Mouse (Mus musculus) neural tube, embryonic 11.5 days (tissue): ENCODE measurements around the gene Dohh. TPM values are rescaled to one million over a fixed set of nuclear protein-coding genes. Genes with fewer than 3 reads are reported as not detected.

Experiments
- ATAC-seq: fragments of 200-750 bp; cut with Nextera tagmentation; 2 replicates; pipeline ENCODE4 v1.8.0; 2017; ENCODE audit warnings: moderate number of reproducible peaks, mild to moderate bottlenecking, moderate TSS enrichment, moderate library complexity; ENCODE audit not compliant: insufficient read depth, low FRiP score, low TSS enrichment
- DNase-seq: peaks from one replicate; pipeline ENCODE4 v3.0.0-alpha.2; 2015; ENCODE audit warnings: low spot score
- H3K27ac ChIP-seq: fragments of 300-500 bp; sonication (generic); 2 replicates; pipeline ENCODE4 v1.5.1; 2014; ENCODE audit warnings: low read depth, mild to moderate bottlenecking, low read length
- H3K27me3 ChIP-seq: fragments of 300-500 bp; sonication (generic); 2 replicates; pipeline ENCODE4 v1.6.1; 2014; ENCODE audit warnings: mild to moderate bottlenecking, low read length, mixed read lengths; ENCODE audit not compliant: control insufficient read depth, insufficient read depth
- H3K36me3 ChIP-seq: fragments of 300-500 bp; sonication (generic); 2 replicates; pipeline ENCODE4 v1.6.1; 2014; ENCODE audit warnings: mild to moderate bottlenecking, low read length, moderate library complexity, mixed read lengths; ENCODE audit not compliant: control insufficient read depth, insufficient read depth
- H3K4me1 ChIP-seq: fragments of 300-500 bp; sonication (generic); 2 replicates; pipeline ENCODE4 v1.6.1; 2014; ENCODE audit warnings: low read length, mixed read lengths; ENCODE audit not compliant: control insufficient read depth, insufficient read depth
- H3K4me2 ChIP-seq: fragments of 300-500 bp; sonication (generic); 2 replicates; pipeline ENCODE4 v1.6.1; 2014; ENCODE audit warnings: low read depth, mild to moderate bottlenecking, moderate library complexity
- H3K4me3 ChIP-seq: fragments of 300-500 bp; sonication (generic); 2 replicates; pipeline ENCODE4 v1.5.1; 2014; ENCODE audit warnings: low read depth, low read length
- H3K9ac ChIP-seq: fragments of 300-500 bp; sonication (generic); 2 replicates; pipeline ENCODE4 v1.6.1; 2014; ENCODE audit warnings: mild to moderate bottlenecking, low read length
- H3K9me3 ChIP-seq: fragments of 300-500 bp; sonication (generic); 2 replicates; pipeline ENCODE4 v1.6.1; 2016; ENCODE audit warnings: low read length; ENCODE audit not compliant: control insufficient read depth
- WGBS: fragments of 180-500 bp; shearing (Covaris S2); extraction: QIAGEN DNeasy Blood & Tissue Kit; methylation state at CpG from one replicate; pipeline ENCODE4 v1.1.7; 2014; 5-methylcytosine and 5-hydroxymethylcytosine counted together
- polyA plus RNA-seq: library from polyadenylated mRNA; unstranded; fragments of >200 nt; fragmentation: Nextera tagmentation; extraction: Ambion mirVana; gene quantifications from 2 replicates; pipeline ENCODE4 v1.2.1, GENCODE M21; 2014

Dohh gene
- polyA plus RNA-seq, 1 experiment from 2014 or later = 76.1 TPM

GRCm38 (mm10) chr10:81356352-81356990 is 27.8 kb upstream of the Dohh start:
- no peak overlapping the region for H3K9ac ChIP-seq
- H3K4me2 ChIP-seq = peak overlapping the region; percentile 99
- H3K27me3 ChIP-seq = no peaks in the 10 kb centered on the region
- WGBS = 56% methylated on average over 12 of the region's 12 CpGs
- no peak for DNase-seq
- H3K9me3 ChIP-seq = no peaks in the 10 kb centered on the region
- H3K36me3 ChIP-seq = no peaks in the 10 kb centered on the region
- no peak for ATAC-seq
- H3K27ac ChIP-seq = no peak overlapping the region
- H3K4me3 ChIP-seq = no peak overlapping the region
- peaks cover 16% of the 10 kb centered on the region for H3K4me1 ChIP-seq

GRCm38 (mm10) chr10:81356991-81357844 is 27.0 kb upstream of the Dohh start, which contains the start of gene Mfsd12:
TSS of gene Mfsd12 (plus strand) at chr10:81357491.
- Histone ChIP-seq H3K27ac (0 out of 2 replicates have a peak within 1 kb of the TSS, but pooled peaks have one; percentile 10), H3K4me2 (peak within 1 kb of the TSS; percentile 99)

GRCm38 (mm10) chr10:81358209-81358608 is 26.0 kb upstream of the Dohh start:
- peak overlapping the region; percentile 99 for H3K4me2 ChIP-seq
- H3K4me1 ChIP-seq = peaks cover 18% of the 10 kb centered on the region
- H3K27ac ChIP-seq = no peak overlapping the region
- H3K9ac ChIP-seq = peak overlapping the region; percentile 80
- no peaks in the 10 kb centered on the region for H3K36me3 ChIP-seq
- H3K27me3 ChIP-seq = no peaks in the 10 kb centered on the region
- no peak for ATAC-seq
- peak overlapping the region; percentile 67 for H3K4me3 ChIP-seq
- no peak for DNase-seq
- H3K9me3 ChIP-seq = no peaks in the 10 kb centered on the region
- 37% methylated on average over 4 of the region's 4 CpGs for WGBS

More at GRCm38 (mm10) chr10:81356991-81357844, 27.0 kb upstream of the Dohh start, which contains the start of gene Mfsd12:
- no peaks in the 10 kb centered on the region for H3K9me3 ChIP-seq
- H3K27me3 ChIP-seq = no peaks in the 10 kb centered on the region
- DNase-seq = peak; percentile 91
- ATAC-seq = peak; percentile 87
- peaks cover 16% of the 10 kb centered on the region for H3K4me1 ChIP-seq
- 2% methylated on average over 77 of the region's 79 CpGs for WGBS
- peak within 1 kb of the TSS; percentile 80 for H3K9ac ChIP-seq
- H3K36me3 ChIP-seq = no peaks in the 10 kb centered on the region
- H3K4me3 ChIP-seq = peak within 1 kb of the TSS; percentile 67

GRCm38 (mm10) chr10:81358841-81359240 is 25.4 kb upstream of the Dohh start:
- Histone ChIP-seq H3K4me2 (peak overlapping the region; percentile 99; the same call in 1 of the 2 replicates), H3K4me1 (peaks cover 25% of the 10 kb centered on the region)

GRCm38 (mm10) chr10:81360721-81361120 is 23.5 kb upstream of the Dohh start:
- no peak overlapping the region for H3K27ac ChIP-seq

More at GRCm38 (mm10) chr10:81358841-81359240, 25.4 kb upstream of the Dohh start:
- ATAC-seq (no peak), DNase-seq (no peak)
- Histone ChIP-seq H3K27me3 (peaks cover 3% of the 10 kb centered on the region), H3K36me3 (no peaks in the 10 kb centered on the region), H3K27ac (no peak overlapping the region), H3K9ac (no peak overlapping the region; the same call in 1 of the 2 replicates), H3K4me3 (no peak overlapping the region), H3K9me3 (no peaks in the 10 kb centered on the region)
- WGBS = 62% methylated on average over 1 of the region's 1 CpGs

GRCm38 (mm10) chr10:81362336-81362949 is 21.8 kb upstream of the Dohh start:
- ATAC-seq = no peak
- 80% methylated on average over 12 of the region's 12 CpGs for WGBS
- Histone ChIP-seq H3K4me1 (peaks cover 46% of the 10 kb centered on the region), H3K36me3 (peaks cover 10% of the 10 kb centered on the region), H3K4me2 (no peak overlapping the region), H3K27me3 (peaks cover 15% of the 10 kb centered on the region), H3K9ac (no peak overlapping the region), H3K4me3 (no peak overlapping the region), H3K27ac (no peak overlapping the region), H3K9me3 (no peaks in the 10 kb centered on the region)
- no peak for DNase-seq

More at GRCm38 (mm10) chr10:81360721-81361120, 23.5 kb upstream of the Dohh start:
- WGBS = 75% methylated on average over 8 of the region's 8 CpGs
- Histone ChIP-seq H3K4me3 (no peak overlapping the region), H3K4me2 (no peak overlapping the region), H3K36me3 (no peaks in the 10 kb centered on the region), H3K9me3 (no peaks in the 10 kb centered on the region), H3K9ac (no peak overlapping the region), H3K27me3 (peaks cover 15% of the 10 kb centered on the region), H3K4me1 (peaks cover 43% of the 10 kb centered on the region)
- no peak for DNase-seq
- no peak for ATAC-seq

GRCm38 (mm10) chr10:81363436-81364346 is 20.5 kb upstream of the Dohh start:
- Histone ChIP-seq H3K27me3 (peaks cover 15% of the 10 kb centered on the region), H3K4me3 (peak overlapping the region; percentile 21), H3K9me3 (no peaks in the 10 kb centered on the region), H3K27ac (no peak overlapping the region), H3K4me2 (peak overlapping the region; percentile 50), H3K36me3 (peaks cover 20% of the 10 kb centered on the region), H3K4me1 (peaks cover 34% of the 10 kb centered on the region), H3K9ac (peak overlapping the region; percentile 37)
- ATAC-seq = no peak
- 7% methylated on average over 54 of the region's 54 CpGs for WGBS
- DNase-seq = peak; percentile 31
